In the genomic region with DNA sequence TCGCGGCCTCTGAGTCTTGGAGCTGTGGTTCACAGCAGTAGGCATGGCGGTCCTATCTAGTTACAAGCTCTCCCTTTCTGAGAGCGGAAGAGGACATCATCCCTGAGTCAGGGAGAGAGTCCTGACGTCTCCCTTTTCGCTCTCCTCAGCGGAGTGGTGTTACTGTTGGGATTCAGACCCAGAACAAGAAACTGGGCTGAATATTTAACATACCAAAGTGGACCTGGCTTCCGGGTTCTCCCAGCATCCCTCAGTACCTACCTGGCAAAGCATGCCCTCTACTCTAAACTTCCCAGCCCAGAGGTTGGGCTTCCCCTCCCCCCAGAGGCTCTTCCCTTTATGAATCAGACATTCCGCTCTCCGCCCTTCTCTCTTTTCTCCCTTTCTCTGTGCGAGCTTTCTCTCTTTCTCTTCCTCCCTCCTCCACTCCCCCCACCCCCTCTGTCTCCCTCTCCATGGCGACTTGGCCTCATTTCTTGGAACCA, we compare ENCODE assay signal across 8 mouse cellular contexts. TPM values are rescaled to one million over a fixed set of nuclear protein-coding genes. Genes with fewer than 3 reads are reported as not detected.
A peak's percentile ranks its signal among the peaks of the same experiment; 100 is the strongest.
DNase-seq lines count a peak whose midpoint lies in the region; ATAC-seq and TF ChIP-seq lines count a peak whose summit lies in the region.

No protein-coding gene starts in this region.

- 14% methylated on average over 12 of the region's 12 CpGs for WGBS in forebrain, embryonic 11.5 days
- WGBS in intestine, embryonic 15.5 days, result 18% methylated on average over 12 of the region's 12 CpGs
- whole genome bisulfite sequencing in liver, postnatal 0 days (ENCODE audit: insufficient replicate concordance), result 26% methylated on average over 12 of the region's 12 CpGs

- 0 out of 2 replicates have a peak, but pooled peaks cover 2% of the 10 kb centered on the region for H3K4me1 ChIP-seq in erythroblast, embryonic 14.5 days (ENCODE audit: control insufficient read depth)
- H3K4me1 ChIP-seq in forebrain, embryonic 11.5 days (replicated peaks; ENCODE audit: control insufficient read depth, insufficient read depth, low read length), result peaks cover 5% of the 10 kb centered on the region; the same call in 1 of the 2 replicates
- peaks cover 16% of the 10 kb centered on the region; the same call in 1 of the 2 replicates for H3K4me1 ChIP-seq in intestine, embryonic 15.5 days (replicated peaks)
- no peaks in the 10 kb centered on the region for H3K4me1 ChIP-seq in liver, postnatal 0 days (ENCODE audit: insufficient read depth)

- peak overlapping the region; percentile 71 for H3K4me2 ChIP-seq in forebrain, embryonic 11.5 days (ENCODE audit: low read depth, low read length, severe bottlenecking)
- H3K4me2 ChIP-seq in intestine, embryonic 15.5 days (replicated peaks), result peak overlapping the region; percentile 61
- H3K4me2 ChIP-seq in liver, postnatal 0 days (ENCODE audit: low read depth, low read length), result peak overlapping the region; percentile 68

- H3K4me3 ChIP-seq in erythroblast, embryonic 14.5 days (replicated peaks), result peak overlapping the region; percentile 8
- H3K4me3 ChIP-seq in forebrain, embryonic 11.5 days (ENCODE audit: low read depth, low read length), result peak overlapping the region; percentile 38
- H3K4me3 ChIP-seq in intestine, embryonic 15.5 days (replicated peaks), result peak overlapping the region; percentile 43
- H3K4me3 ChIP-seq in liver, postnatal 0 days (ENCODE audit: low read depth, low read length), result peak overlapping the region; percentile 37

- no peaks in the 10 kb centered on the region for H3K36me3 ChIP-seq in erythroblast, embryonic 14.5 days (ENCODE audit: control insufficient read depth)
- no peaks in the 10 kb centered on the region for H3K36me3 ChIP-seq in forebrain, embryonic 11.5 days (ENCODE audit: control insufficient read depth, insufficient read depth, low read length)
- H3K36me3 ChIP-seq in intestine, embryonic 15.5 days, result no peaks in the 10 kb centered on the region
- no peaks in the 10 kb centered on the region for H3K36me3 ChIP-seq in liver, postnatal 0 days (replicated peaks; ENCODE audit: insufficient read depth, low read length)

- TF ChIP-seq EP300 in liver, postnatal 0 days (IDR thresholded peaks at IDR 0.05; ENCODE audit: low read depth), result no peak

- DNase-seq in ES-CJ7 (ENCODE audit: low read depth, low spot score), result peak; percentile 40
- no peak for DNase-seq in forebrain, embryonic 11.5 days (ENCODE audit: low spot score)
- DNase-seq in liver, postnatal 0 days, result no peak
- no peak for DNase-seq in thymus, postnatal 25 days

- H3K27me3 ChIP-seq in erythroblast, embryonic 14.5 days (ENCODE audit: control insufficient read depth), result peaks cover 23% of the 10 kb centered on the region
- H3K27me3 ChIP-seq in forebrain, embryonic 11.5 days (ENCODE audit: control insufficient read depth, insufficient read depth, low read length), result no peaks in the 10 kb centered on the region
- H3K27me3 ChIP-seq in intestine, embryonic 15.5 days (replicated peaks), result no peaks in the 10 kb centered on the region
- H3K27me3 ChIP-seq in liver, postnatal 0 days (ENCODE audit: insufficient read depth, low read length), result 0 out of 2 replicates have a peak, but pooled peaks cover 5% of the 10 kb centered on the region

- no peak for TF ChIP-seq CTCF in liver, postnatal 0 days (IDR thresholded peaks at IDR 0.05; ENCODE audit: low read depth)

- no peak overlapping the region for H3K27ac ChIP-seq in forebrain, embryonic 11.5 days (ENCODE audit: low read depth, low read length)
- H3K27ac ChIP-seq in intestine, embryonic 15.5 days, result 0 out of 2 replicates have a peak overlapping the region, but pooled peaks have one; percentile 23
- H3K27ac ChIP-seq in liver, postnatal 0 days (ENCODE audit: low read depth), result no peak overlapping the region

- no peak for ATAC-seq in erythroblast, adult 5-6 weeks (replicated peaks; ENCODE audit: low FRiP score, poor library complexity, severe bottlenecking)
- ATAC-seq in forebrain, embryonic 11.5 days (replicated peaks; ENCODE audit: low FRiP score), result 0 out of 2 replicates have a peak, but pooled peaks have one; percentile 10
- peak; percentile 59 for ATAC-seq in intestine, embryonic 15.5 days
- no peak for ATAC-seq in liver, postnatal 0 days
- no peak for ATAC-seq in megakaryocyte-erythroid progenitor cell, adult 5-6 weeks (replicated peaks; ENCODE audit: low FRiP score, low TSS enrichment, poor library complexity, severe bottlenecking)

- H3K9me3 ChIP-seq in erythroblast, embryonic 14.5 days (ENCODE audit: control insufficient read depth, low read length), result no peaks in the 10 kb centered on the region
- H3K9me3 ChIP-seq in forebrain, embryonic 11.5 days (ENCODE audit: control insufficient read depth, low read length), result no peaks in the 10 kb centered on the region
- H3K9me3 ChIP-seq in intestine, embryonic 15.5 days, result no peaks in the 10 kb centered on the region
- H3K9me3 ChIP-seq in liver, postnatal 0 days (ENCODE audit: low read length), result no peaks in the 10 kb centered on the region

- H3K9ac ChIP-seq in forebrain, embryonic 11.5 days (ENCODE audit: low read length), result peak overlapping the region; percentile 39; the same call in 1 of the 2 replicates
- H3K9ac ChIP-seq in intestine, embryonic 15.5 days, result peak overlapping the region; percentile 50
- peak overlapping the region; percentile 32; the same call in 1 of the 2 replicates for H3K9ac ChIP-seq in liver, postnatal 0 days (replicated peaks)

RNA-seq across cellular contexts. Expression of gene Chrna1, which starts 5.3 kb away (rescaled TPM):
- not detected in 2 replicates for polyA plus RNA-seq in erythroblast, embryonic 14.5 days (2012)
- 0.38 and 0.84 TPM in 2 replicates for total RNA-seq in erythroblast, adult 5-6 weeks (2015; ENCODE audit: low replicate concordance)
- 0.17 and 1.3 TPM in 2 replicates for total RNA-seq in erythroblast, adult 5-6 weeks (2017; ENCODE audit: low replicate concordance)
- polyA plus RNA-seq in forebrain, embryonic 11.5 days (2014; fragmentation: Nextera tagmentation; extraction: Ambion mirVana), result 0.09 and 0.32 TPM in 2 replicates
- polyA plus RNA-seq in intestine, embryonic 15.5 days (2015; fragmentation: Nextera tagmentation; extraction: Ambion mirVana), result 0.18 and 0.25 TPM in 2 replicates
- 0.06 and 0.18 TPM in 2 replicates for polyA plus RNA-seq in liver, postnatal 0 days (2015; fragmentation: Nextera tagmentation; extraction: Ambion mirVana)
- 0.28 TPM in 1 of 2 replicates, not detected in the other for total RNA-seq in megakaryocyte-erythroid progenitor cell, adult 5-6 weeks (2014; fragmentation: Nextera tagmentation)
- total RNA-seq in megakaryocyte-erythroid progenitor cell, adult 5-6 weeks (2017), result not detected in 2 replicates

RNA-seq across cellular contexts. Expression of gene Wipf1, which starts 55.9 kb away (rescaled TPM):
- 1.1 and 1.7 TPM in 2 replicates for polyA plus RNA-seq in erythroblast, embryonic 14.5 days (2012)
- 17.3 and 23.6 TPM in 2 replicates for total RNA-seq in erythroblast, adult 5-6 weeks (2015; ENCODE audit: low replicate concordance)
- total RNA-seq in erythroblast, adult 5-6 weeks (2017; ENCODE audit: low replicate concordance), result 4.5 and 4.7 TPM in 2 replicates
- polyA plus RNA-seq in forebrain, embryonic 11.5 days (2014; fragmentation: Nextera tagmentation; extraction: Ambion mirVana), result 8.6 and 10.9 TPM in 2 replicates
- 9.5 and 10.1 TPM in 2 replicates for polyA plus RNA-seq in intestine, embryonic 15.5 days (2015; fragmentation: Nextera tagmentation; extraction: Ambion mirVana)
- polyA plus RNA-seq in liver, postnatal 0 days (2015; fragmentation: Nextera tagmentation; extraction: Ambion mirVana), result 4.3 TPM in 2 replicates
- 7.7 and 14.0 TPM in 2 replicates for total RNA-seq in megakaryocyte-erythroid progenitor cell, adult 5-6 weeks (2014; fragmentation: Nextera tagmentation)
- total RNA-seq in megakaryocyte-erythroid progenitor cell, adult 5-6 weeks (2017), result 3.9 and 9.6 TPM in 2 replicates

Comparison
In these comparisons a context has a peak if more than half of its experiments do, and no peak if none do; other contexts are left out.
1. ATAC-seq: peak in forebrain, embryonic 11.5 days (single experiment) and intestine, embryonic 15.5 days (single experiment); none in erythroblast, adult 5-6 weeks (single experiment), liver, postnatal 0 days (single experiment) and megakaryocyte-erythroid progenitor cell, adult 5-6 weeks (single experiment).
2. Peak in every context shown above with its lines, with median percentiles within 50 percentile points of each other: H3K4me3 ChIP-seq, H3K4me2 ChIP-seq and H3K9ac ChIP-seq.